Mouse (Mus musculus) megakaryocyte, embryonic 14.5 days (primary cell): ENCODE results near the gene Fcgr3. TPM values are rescaled to one million over a fixed set of nuclear protein-coding genes. Genes with fewer than 3 reads are reported as not detected.

ENCODE experiments used
- H3K27me3 ChIP-seq: replicated peaks from 2 replicates; pipeline ENCODE3; 2012; ENCODE audit warnings: inconsistent platforms
- H3K36me3 ChIP-seq: replicated peaks from 2 replicates; pipeline ENCODE3; 2012; ENCODE audit warnings: low read length, inconsistent platforms, mixed read lengths
- H3K4me1 ChIP-seq: 2 replicates; pipeline ENCODE4 v1.6.1; 2012; ENCODE audit warnings: inconsistent platforms
- H3K4me3 ChIP-seq: replicated peaks from 2 replicates; pipeline ENCODE3; 2012; ENCODE audit warnings: moderate library complexity, mild to moderate bottlenecking, inconsistent platforms
- H3K9me3 ChIP-seq: 2 replicates; pipeline ENCODE4 v1.6.1; 2012; ENCODE audit warnings: inconsistent platforms
- FLI1 ChIP-seq: IDR thresholded peaks from 2 replicates; pipeline ENCODE4 v1.6.1; 2012; ENCODE audit warnings: low read length, inconsistent platforms, mixed read lengths
- GATA1 ChIP-seq: IDR thresholded peaks from 3 replicates; pipeline ENCODE4 v1.6.1; 2012; ENCODE audit warnings: mixed read lengths, low read length, inconsistent platforms, borderline replicate concordance
- polyA plus RNA-seq: library from polyadenylated mRNA; stranded (reverse); fragments of >175 nt; gene quantifications from 2 replicates; pipeline ENCODE4 v1.2.3, GENCODE M21; 2012; ENCODE audit warnings: low replicate concordance; ENCODE audit not compliant: insufficient read depth

Fcgr3 gene
- polyA plus RNA-seq, 1 experiment: 9.2 TPM

DNA sequence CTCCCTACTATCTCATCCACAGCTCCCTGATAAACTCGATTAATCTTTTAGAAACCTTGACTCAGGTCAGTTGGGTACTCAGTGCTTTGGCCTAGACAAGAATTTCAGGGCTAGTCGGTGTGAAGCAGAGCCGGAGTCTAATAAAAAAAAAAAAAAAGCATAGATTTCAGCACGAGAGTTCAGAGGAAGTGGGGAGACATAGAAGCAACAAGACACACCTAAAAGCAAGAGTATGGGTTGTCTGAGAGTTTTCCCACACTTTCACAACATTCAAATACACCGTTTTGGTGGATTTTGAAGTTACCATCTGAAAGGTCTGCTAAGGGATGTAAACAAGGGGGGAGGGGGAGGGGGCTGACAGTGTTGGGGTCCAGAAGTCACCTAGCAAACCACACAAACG is 59.7 kb downstream of the Fcgr3 start:
- no peak for TF ChIP-seq FLI1
- TF ChIP-seq GATA1: no peak
- H3K27me3 ChIP-seq: peaks cover 1% of the 10 kb centered on the region
- H3K4me3 ChIP-seq: no peak overlapping the region
- H3K36me3 ChIP-seq: no peaks in the 10 kb centered on the region
- H3K4me1 ChIP-seq: peaks cover 13% of the 10 kb centered on the region
- peaks cover 5% of the 10 kb centered on the region for H3K9me3 ChIP-seq

Other genes with a start within 250 kb of the Fcgr3 start
- gene Atf6, start 197.2 kb downstream of the Fcgr3 start, polyA plus RNA-seq: 3.1 and 4.8 TPM in 2 replicates
- 3.3 and 14.1 TPM in 2 replicates for gene Gm26620, start 179.9 kb downstream of the Fcgr3 start, polyA plus RNA-seq
- 2.7 and 7.6 TPM in 2 replicates for gene Dusp12, start 179.4 kb downstream of the Fcgr3 start, polyA plus RNA-seq
- 1.4 TPM in 1 of 2 replicates, not detected in the other for gene Fcrlb, start 152.0 kb downstream of the Fcgr3 start, polyA plus RNA-seq
- not detected in 2 replicates for gene Fcrla, start 137.4 kb downstream of the Fcgr3 start, polyA plus RNA-seq
- 17.6 TPM in 1 of 2 replicates, not detected in the other for gene Fcgr2b, start 88.4 kb downstream of the Fcgr3 start, polyA plus RNA-seq
- 0.07 TPM in 1 of 2 replicates, not detected in the other for gene Fcgr4, start 46.0 kb downstream of the Fcgr3 start, polyA plus RNA-seq
- not detected in 2 replicates for gene Cfap126, start 49.0 kb upstream of the Fcgr3 start, polyA plus RNA-seq
- 22.4 and 93.6 TPM in 2 replicates for gene Sdhc, start 85.7 kb upstream of the Fcgr3 start, polyA plus RNA-seq
- gene Mpz, start 85.8 kb upstream of the Fcgr3 start, polyA plus RNA-seq: 3.7 TPM in 1 of 2 replicates, not detected in the other
- gene Pcp4l1, start 131.3 kb upstream of the Fcgr3 start, polyA plus RNA-seq: 28.3 and 28.5 TPM in 2 replicates
- gene Nr1i3, start 149.0 kb upstream of the Fcgr3 start, polyA plus RNA-seq: not detected in 2 replicates
- gene Tomm40l, start 157.6 kb upstream of the Fcgr3 start, polyA plus RNA-seq: 22.7 and 24.1 TPM in 2 replicates
- gene Apoa2, start 160.1 kb upstream of the Fcgr3 start, polyA plus RNA-seq: not detected in 2 replicates
- 12.9 and 57.4 TPM in 2 replicates for gene Fcer1g, start 169.4 kb upstream of the Fcgr3 start, polyA plus RNA-seq
- 0.50 TPM in 1 of 2 replicates, not detected in the other for gene Adamts4, start 185.5 kb upstream of the Fcgr3 start, polyA plus RNA-seq
- 24.9 and 49.7 TPM in 2 replicates for gene Ndufs2, start 186.5 kb upstream of the Fcgr3 start, polyA plus RNA-seq
- 20.5 and 20.6 TPM in 2 replicates for gene B4galt3, start 205.4 kb upstream of the Fcgr3 start, polyA plus RNA-seq
- gene Ppox, start 216.3 kb upstream of the Fcgr3 start, polyA plus RNA-seq: 17.0 and 28.8 TPM in 2 replicates
- gene Usp21, start 223.1 kb upstream of the Fcgr3 start, polyA plus RNA-seq: 33.2 and 67.7 TPM in 2 replicates
- gene Ufc1, start 230.1 kb upstream of the Fcgr3 start, polyA plus RNA-seq: 18.6 and 97.6 TPM in 2 replicates